Mouse (Mus musculus) spleen, embryonic (tissue): ENCODE results near the gene Etfb.
"Not testable (repeated sequence)": the region's sequence is repeated elsewhere in the genome, so short reads cannot be mapped to it uniquely, and the experiment has no call there.

Source experiments
- CTCF ChIA-PET: fragments of 350-600 bp; sonication (Branson Sonifier 250); formaldehyde crosslinking; loops from one replicate; lab custom pipeline; 2022; lab: Charles Lee

The Etfb gene

DNA sequence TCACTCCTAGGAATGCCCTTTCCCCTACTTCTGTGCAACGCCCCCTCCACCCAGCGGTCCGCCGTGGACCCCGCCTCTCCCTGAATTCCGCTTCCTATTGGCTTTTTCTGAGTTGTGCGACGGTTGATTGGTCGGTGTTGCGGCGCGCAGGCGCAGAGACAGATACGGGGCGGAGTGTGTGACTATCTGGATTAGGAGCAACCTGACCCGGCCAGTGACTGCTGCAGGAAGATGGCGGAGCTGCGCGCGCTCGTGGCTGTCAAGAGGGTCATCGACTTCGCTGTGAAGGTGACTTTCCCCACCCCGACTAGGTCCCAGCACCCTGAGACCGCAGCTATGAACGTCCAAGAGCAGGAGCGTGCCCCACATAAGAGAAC, at the start of gene Etfb, which contains the start of gene Gm45233:
Etfb (plus strand) TSS at position 167 of the 377 bp plus-strand sequence.
Gm45233 (plus strand) TSS at position 212 of the 377 bp plus-strand sequence.
- CTCF ChIA-PET = interaction anchor here (1.2 kb wide), 1 partner anchor 138 kb away, joined by 3 read pairs; no protein-coding TSS in a partner anchor

- CTCF ChIA-PET = interaction anchor here (0.7 kb wide), 1 partner anchor 45 kb away, joined by 4 read pairs; no protein-coding TSS in a partner anchor
Observed at GRCm38 (mm10) chr7:43399501-43399900, 44.4 kb upstream of the Etfb start.

DNA sequence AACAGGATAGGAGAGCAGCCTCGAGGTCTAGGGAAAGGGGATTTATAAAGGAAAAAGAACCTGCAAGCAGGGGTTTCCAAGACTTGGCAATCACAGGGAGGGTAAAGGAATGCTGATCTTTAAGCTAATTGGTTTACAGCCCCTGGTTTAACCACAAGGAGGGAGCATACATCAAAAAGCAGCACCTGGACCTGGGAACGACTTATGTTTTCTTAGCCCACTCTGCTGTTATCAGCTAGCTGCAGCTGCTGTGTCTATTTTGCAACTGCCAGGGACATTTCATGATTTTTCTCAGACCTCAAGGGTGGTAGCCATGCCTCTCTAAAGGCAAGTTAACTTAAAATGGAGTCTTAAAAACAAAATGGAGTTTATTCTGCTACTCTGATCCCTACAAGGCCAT, 41.2 kb upstream of the Etfb start:
- CTCF ChIA-PET = interaction anchor here (0.5 kb wide), 1 partner anchor 8 kb away, joined by 3 read pairs; no protein-coding TSS in a partner anchor

- CTCF ChIA-PET = no interaction called here
Observed at GRCm38 (mm10) chr7:43407573-43407972, 36.3 kb upstream of the Etfb start.

- CTCF ChIA-PET = no interaction called here
Observed at GRCm38 (mm10) chr7:43408131-43408553, 35.7 kb upstream of the Etfb start, which contains the start of gene Siglecg. Gene Siglecg, plus strand, starts transcription at chr7:43408204.

DNA sequence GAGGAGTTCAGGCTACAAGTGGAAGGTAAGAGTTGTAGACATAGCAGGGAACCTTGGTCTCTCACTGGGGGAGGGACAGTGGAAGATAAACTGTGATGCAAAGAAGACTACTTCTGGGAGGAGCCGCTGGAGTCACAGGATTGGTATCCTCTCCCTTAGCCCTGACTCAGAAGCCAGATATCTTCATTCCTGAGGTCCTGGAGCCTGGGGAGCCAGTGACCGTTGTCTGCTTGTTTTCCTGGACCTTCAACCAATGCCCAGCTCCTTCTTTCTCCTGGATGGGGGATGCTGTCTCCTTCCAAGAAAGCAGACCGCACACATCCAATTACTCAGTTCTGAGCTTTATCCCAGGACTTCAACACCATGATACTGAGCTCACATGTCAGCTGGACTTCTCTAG, 34.8 kb upstream of the Etfb start:
- CTCF ChIA-PET = interaction anchor here (0.7 kb wide), 1 partner anchor 8 kb away, joined by 5 read pairs; no protein-coding TSS in a partner anchor

- CTCF ChIA-PET = not testable (repeated sequence)
Observed at GRCm38 (mm10) chr7:43411724-43412123, 32.2 kb upstream of the Etfb start.

DNA sequence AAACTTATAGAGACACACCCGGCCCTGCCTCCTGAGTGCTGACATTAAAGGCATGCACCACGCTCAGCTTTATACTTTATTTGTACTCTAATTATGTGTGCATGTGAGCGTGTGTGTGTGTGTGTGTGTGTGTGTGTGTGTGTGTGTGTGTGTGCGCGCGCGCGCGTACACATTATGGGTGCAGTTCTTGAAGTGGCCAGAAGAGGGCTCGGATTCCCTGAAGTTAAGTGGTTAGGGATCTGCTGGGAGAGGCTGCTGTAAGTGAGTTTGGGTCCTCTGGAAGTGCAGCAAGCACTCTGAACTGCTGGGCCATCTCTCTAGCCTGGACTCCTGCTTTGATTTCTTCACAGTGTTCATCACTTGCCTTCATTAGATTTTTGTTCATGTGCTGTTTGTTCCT, 26.6 kb upstream of the Etfb start:
- CTCF ChIA-PET = interaction anchor here (0.6 to 0.9 kb wide), 3 partner anchors 8 to 10 kb away, joined by 4 to 9 read pairs (median 5); no protein-coding TSS in a partner anchor

DNA sequence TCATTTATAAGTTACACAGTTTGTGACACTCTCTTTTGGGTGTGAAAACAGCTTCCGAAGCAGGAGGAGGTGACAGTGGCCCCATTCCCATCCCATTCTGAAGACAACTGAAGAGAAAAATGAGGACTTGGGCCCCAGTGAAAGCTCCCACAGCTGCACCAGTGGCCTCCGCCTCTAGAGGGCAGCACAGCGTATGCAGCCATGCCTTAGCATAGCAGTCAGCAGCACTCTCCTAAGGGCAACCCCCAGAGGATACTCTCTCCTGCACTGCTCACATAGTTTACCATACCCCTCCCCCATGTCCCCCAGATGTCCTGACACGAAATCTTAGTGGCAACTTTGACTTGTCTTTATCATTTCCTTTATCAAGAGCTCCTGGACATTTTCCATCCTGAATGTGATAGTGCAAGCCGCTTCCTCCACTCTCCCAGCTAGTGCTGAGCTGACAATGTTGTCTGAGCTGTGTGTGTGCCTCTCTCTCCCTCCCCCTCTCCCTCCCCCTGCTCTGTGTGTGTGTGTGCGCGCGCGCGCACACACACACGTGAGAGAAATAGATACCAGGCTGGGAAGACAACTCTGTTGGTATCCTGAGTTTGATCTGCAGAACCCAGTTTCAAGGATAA, 20.8 kb upstream of the Etfb start:
- CTCF ChIA-PET = interaction anchor here (0.6 to 1.0 kb wide), 3 partner anchors 26 to 76 kb away, joined by 3 to 6 read pairs (median 4); no protein-coding TSS in a partner anchor

- CTCF ChIA-PET = interaction anchor here (0.5 to 1.0 kb wide), 3 partner anchors 33 to 142 kb away, joined by 3 to 5 read pairs (median 4); no protein-coding TSS in a partner anchor
Observed at GRCm38 (mm10) chr7:43423991-43424625, 19.8 kb upstream of the Etfb start.

GRCm38 (mm10) chr7:43427406-43427805, 16.5 kb upstream of the Etfb start, which contains the start of gene Lim2:
Gene Lim2, plus strand, starts transcription at chr7:43427670.
- CTCF ChIA-PET = interaction anchor here (0.6 kb wide), 1 partner anchor 10 kb away, joined by 9 read pairs; no protein-coding TSS in a partner anchor

- CTCF ChIA-PET = no interaction called here
Observed at GRCm38 (mm10) chr7:43429500-43429899, 14.4 kb upstream of the Etfb start.

DNA sequence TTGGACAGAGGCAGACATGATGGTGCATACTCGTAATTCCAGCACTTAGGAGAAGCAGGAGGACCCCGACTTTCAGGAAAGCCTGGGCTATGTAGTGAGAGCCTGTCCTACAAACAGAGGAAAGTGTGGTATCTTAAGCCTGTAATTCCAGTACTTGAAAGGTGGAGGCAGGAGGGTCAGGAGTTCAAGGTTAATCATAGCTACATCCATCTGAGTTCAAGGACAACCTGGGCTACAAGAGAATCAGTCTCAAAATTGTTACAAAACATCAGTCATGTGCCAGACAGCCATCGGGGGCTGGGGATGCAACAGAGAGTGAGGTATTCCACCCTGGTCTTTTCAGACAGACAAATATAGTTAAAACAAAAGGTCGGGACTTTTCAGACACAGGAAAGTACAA, 11.0 kb upstream of the Etfb start:
- CTCF ChIA-PET = no interaction called here

DNA sequence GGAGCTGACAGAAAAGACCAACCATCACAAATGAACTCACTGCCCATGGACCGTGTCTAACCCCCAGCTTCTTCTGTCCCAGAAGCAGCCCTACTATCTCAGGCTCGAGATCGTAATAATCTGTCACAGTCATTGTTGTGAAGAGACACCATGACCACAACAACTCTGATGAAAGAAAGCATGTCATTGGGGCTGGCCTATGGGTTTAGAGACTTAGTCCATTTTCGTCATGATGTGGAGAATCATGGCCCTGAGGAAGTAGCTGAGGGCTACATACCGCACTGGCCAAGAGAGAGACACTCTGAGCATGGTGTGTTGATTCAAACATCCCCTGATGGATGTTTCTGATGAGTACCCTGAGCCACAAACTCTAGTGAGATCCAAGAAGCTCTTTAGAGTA, 9.2 kb upstream of the Etfb start:
- CTCF ChIA-PET = no interaction called here

DNA sequence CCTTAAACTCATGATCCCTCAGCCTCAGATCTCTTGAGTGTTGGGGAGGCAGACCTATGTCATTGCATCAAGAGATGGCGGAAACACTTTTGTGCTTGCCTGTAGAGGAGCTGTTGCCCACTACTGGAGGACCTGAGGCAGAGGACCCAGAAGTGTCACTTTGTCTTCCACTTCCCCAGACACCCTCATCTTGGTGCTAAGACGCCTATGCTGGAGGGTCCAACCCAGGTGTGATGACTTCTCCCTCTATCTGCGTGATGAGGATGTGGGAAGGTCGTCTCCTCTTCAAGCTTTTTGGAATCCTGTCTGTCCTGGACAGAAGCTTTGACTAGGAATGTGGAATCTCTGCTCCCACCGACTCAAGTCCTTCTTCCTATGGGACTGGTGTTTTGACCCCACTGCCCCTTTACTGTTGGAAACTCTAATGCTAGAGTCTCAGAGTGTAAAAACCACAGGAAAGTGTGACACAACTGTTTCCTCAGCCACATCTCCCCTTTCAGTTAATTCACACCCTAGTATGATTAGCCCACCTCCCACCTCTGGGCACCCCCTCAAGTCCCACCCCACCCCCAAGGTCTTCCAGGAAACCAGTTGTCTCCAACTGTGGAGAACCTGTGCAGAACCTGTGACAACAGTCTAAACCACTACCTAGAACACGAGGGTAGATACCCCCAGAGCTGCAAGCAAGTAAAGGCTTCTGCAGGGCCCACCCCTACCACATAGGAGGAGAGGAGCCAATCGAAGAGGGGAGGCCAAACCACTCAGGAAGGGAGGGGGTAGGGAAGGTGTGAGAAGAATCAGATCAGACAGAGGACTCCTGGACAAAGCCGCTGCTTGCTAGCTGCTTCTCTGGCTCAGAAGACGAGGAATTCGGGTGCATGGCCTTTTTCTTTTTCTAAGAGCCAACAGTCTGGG, 7.3 kb upstream of the Etfb start, which contains the start of gene Nkg7:
Nkg7 (plus strand) TSS at position 733 of the 915 bp plus-strand sequence.
- CTCF ChIA-PET = no interaction called here

DNA sequence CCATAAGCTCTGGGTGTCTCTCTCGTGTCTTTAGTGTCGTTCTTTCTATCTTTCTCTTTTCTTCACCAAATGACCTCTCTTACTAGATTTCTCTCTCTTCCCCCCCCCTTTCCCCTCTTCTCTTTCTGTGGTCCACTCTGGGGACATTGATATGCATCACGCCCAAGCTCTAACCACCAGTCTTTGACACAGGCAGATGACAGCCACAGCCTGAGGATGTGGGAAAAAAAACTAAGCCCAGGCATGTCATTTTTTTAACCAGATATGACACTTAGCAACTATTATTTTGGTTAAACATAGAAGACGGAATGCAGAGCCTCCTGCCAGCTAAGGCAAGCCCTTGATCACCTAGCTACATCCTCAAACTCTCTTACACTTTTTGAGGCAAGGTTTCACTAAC, 5.3 kb upstream of the Etfb start:
- CTCF ChIA-PET = interaction anchor here (0.7 kb wide), 1 partner anchor 204 kb away, joined by 3 read pairs; no protein-coding TSS in a partner anchor

GRCm38 (mm10) chr7:43440482-43440881, 3.4 kb upstream of the Etfb start, which contains the start of gene Cldnd2:
Gene Cldnd2, plus strand, starts transcription at chr7:43440782.
- CTCF ChIA-PET = interaction anchor here (0.9 kb wide), 1 partner anchor 10 kb away, joined by 3 read pairs; no protein-coding TSS in a partner anchor

DNA sequence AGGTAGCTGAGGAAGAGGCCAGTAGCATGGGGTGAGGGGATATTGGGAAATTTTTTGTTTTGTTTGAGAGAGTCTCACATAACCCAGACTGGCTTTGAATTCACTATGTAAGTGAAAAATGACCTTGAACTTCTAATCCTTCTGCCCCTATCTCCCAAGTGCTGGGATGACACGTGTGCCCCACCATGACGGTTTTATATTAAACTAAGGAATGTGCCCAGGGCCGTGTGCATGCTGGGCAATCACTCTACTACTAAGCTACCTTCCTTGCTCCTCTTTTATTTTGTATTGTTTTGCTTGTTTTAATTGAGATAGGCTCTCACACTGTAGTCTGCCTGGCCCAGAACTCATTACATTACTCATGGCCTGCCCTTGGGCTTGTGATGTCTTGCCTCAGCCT, 2.8 kb upstream of the Etfb start:
- CTCF ChIA-PET = no interaction called here

GRCm38 (mm10) chr7:43442684-43443083, 1.2 kb upstream of the Etfb start:
- CTCF ChIA-PET = no interaction called here

- CTCF ChIA-PET = interaction anchor here (1.2 kb wide), 1 partner anchor 137 kb away, joined by 3 read pairs; no protein-coding TSS in a partner anchor
Observed at GRCm38 (mm10) chr7:43443126-43443916, 562 bp upstream of the Etfb start.
